Mouse (Mus musculus): ENCODE measurements around the gene Ldlrad3.

Ldlrad3 gene

DNA sequence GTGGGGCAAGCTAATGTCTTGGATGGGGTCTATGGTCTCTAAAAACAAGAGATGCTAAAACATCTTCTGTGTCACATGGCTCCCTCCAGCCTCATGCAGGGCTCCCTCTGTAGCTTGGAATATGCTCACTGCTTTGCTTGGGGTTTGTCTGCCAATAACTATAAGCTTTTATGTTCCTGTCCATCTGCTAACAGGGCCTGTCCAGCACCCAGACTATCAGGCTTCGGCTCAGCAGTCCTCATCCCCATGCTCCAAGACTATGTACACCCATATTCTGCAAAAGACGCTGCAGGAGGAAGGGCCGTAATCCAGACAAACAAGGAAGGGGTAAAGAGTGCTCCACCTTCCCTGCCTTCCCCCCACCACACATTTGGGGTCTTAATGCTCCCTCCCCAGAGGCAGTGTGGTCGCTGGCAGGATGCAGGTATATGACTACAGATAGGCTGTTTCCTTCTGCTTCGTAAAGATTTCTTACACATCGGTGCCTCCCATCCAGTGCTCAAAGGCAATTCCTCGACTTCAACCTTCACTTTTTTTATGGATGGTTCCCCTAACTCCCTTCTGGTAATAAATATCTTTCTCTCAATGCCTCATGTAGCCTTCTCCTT is 123.2 kb downstream of the Ldlrad3 start:
- in situ Hi-C loops (cut with MboI; ENCODE audit: low pct_unique_long_range_greater_than_20kb in 1 of 2, low sequenced_read_pairs in 2 of 2, unreplicated experiment in 1 of 2), result no loop called here

DNA sequence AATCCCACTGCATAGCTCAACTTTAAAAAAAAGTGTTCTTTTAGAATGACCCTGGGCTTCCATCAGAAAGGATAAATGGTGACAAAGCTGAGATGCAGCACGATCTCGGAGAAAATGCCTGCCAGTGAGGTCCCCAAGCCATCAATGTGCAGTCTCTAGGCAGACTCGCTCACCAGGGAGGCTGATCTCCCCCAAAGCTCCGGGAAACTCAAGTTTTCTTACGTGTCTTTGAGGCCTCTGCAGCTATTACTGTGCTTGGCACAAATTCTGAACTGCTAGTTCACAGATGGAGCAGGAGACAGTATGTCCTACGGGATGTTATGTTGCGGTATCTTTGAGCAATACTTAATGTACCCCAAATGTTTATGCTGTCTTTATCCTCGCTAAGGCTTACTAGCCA is 124.3 kb downstream of the Ldlrad3 start:
- in situ Hi-C loops (cut with MboI; ENCODE audit: low pct_unique_long_range_greater_than_20kb in 1 of 2, low sequenced_read_pairs in 2 of 2, unreplicated experiment in 1 of 2), result no loop called here

DNA sequence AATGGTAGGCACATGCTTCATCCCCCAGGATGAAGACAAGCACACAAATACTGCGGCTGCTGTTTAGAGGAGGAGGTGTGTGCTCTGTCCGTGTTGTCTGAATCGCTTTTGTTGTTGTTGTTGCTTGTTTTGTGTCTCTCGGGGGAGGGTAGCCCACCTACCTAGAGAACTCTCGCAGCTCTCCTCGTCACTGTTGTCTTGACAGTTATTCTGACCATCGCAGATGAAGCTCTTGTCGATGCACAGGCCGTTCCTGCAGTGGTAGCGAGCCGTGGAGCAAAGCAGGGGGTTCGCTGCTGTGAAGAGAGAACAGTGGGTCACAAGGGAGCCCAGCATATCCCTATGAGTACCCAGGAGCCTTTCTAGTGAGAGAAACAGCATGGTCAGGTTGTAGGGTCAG is 128.4 kb downstream of the Ldlrad3 start:
- in situ Hi-C loops (cut with MboI; ENCODE audit: low pct_unique_long_range_greater_than_20kb in 1 of 2, low sequenced_read_pairs in 2 of 2, unreplicated experiment in 1 of 2), result no loop called here

DNA sequence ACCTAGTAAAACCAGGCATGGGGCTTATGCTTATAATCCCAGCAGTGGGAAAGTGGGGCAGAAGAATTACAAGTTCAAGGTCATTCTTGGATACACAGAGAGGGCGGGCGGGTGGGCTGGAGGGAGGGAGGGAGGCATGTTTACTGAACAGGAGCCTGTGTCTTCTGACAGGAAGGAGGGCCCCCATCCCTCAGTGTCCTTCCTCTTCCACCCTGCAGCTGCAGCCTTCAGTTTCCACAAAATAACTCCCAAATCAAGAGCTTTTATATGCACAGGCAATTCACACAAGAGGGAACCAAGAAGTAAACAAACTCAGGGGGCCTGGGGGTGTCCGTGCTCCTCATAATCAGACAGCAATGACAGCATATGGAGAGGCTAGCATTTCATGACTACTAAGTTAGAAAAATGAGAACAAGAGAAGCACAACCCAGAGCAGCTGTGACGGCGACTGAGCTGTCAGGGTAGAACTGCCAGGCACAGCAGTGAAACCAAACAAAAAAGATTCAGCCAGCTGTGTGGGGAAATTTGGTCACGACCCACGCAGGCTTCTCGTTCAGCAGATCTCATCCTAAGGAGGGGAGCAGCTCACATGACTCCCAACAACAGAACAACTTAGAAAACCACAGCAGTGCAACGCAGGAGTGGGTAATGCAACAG is 129.0 kb downstream of the Ldlrad3 start:
- in situ Hi-C loops (cut with MboI; ENCODE audit: low pct_unique_long_range_greater_than_20kb in 1 of 2, low sequenced_read_pairs in 2 of 2, unreplicated experiment in 1 of 2), result no loop called here

DNA sequence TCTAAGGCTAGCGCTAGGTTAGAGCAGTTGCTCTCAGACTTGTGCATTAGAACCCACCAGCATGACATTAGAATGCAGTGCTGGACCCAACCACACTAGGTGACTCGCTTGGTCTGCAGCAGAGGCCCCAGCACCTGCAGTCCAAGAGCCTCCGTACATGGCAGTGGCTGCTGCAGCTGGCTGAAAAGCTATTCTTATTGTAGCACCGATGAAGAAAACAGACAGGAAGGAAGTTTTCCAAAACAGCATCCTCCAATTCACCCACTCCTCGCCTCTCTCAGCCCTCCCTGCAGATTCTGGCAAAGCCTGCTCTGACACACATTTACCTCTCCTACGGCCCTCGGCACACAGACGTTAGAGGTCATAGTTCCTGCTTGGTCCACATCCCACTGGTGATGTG is 130.0 kb downstream of the Ldlrad3 start:
- in situ Hi-C loops (cut with MboI; ENCODE audit: low pct_unique_long_range_greater_than_20kb in 1 of 2, low sequenced_read_pairs in 2 of 2, unreplicated experiment in 1 of 2), result no loop called here

DNA sequence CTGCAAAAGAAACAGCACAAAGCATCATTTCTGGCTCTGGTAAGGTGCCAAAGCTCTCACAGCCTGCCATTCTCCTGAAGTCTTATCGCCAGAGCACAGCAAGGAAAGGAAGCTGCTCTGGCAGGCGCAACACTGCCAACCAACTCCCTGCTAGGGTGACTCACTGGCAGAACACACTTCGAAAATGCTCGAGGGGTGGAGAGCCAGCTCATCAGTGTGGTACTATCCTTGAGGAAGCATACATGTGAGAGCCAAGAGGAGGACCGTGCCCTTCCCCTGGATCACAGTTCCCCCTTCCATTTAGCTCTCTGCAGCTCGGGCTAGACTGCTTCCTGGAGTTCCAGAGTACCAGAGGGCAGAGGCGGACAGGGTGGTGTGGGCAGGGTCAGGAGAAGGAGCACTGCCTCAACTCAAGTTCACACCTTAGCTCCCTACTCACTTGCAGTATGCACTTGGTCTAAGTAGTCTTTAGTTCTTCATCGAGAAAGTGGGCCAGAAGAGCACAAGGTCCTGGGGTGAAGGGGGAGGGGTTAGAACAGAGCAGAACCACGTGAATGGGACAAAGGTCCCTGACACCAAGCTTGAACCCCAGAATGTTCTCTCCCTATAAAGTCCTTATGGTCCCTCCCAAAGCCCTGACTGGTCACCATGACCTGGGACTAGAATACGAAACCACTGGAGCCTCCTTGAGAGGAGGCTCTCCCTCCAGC is 133.1 kb downstream of the Ldlrad3 start:
- in situ Hi-C loops (cut with MboI; ENCODE audit: low pct_unique_long_range_greater_than_20kb in 1 of 2, low sequenced_read_pairs in 2 of 2, unreplicated experiment in 1 of 2), result no loop called here

DNA sequence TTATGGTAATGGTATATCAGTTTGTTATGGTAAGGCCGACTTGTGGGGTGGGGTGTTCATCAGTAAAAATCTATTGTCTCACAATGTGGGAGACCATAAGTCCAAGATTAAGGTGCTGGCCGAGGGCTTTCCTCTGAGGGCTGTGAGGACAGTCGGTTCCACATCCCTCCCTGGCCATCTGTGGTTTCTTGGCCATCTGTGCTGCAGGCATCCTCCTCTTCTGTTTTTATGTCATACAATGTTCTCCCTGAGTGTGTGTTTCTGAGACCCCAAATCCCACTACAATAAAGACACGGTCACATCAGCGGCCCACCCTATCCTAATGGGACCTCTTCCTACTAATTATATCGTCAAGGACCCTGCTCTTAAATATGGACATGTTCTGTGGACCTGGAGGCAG is 133.8 kb downstream of the Ldlrad3 start:
- in situ Hi-C loops (cut with MboI; ENCODE audit: low pct_unique_long_range_greater_than_20kb in 1 of 2, low sequenced_read_pairs in 2 of 2, unreplicated experiment in 1 of 2), result no loop called here

DNA sequence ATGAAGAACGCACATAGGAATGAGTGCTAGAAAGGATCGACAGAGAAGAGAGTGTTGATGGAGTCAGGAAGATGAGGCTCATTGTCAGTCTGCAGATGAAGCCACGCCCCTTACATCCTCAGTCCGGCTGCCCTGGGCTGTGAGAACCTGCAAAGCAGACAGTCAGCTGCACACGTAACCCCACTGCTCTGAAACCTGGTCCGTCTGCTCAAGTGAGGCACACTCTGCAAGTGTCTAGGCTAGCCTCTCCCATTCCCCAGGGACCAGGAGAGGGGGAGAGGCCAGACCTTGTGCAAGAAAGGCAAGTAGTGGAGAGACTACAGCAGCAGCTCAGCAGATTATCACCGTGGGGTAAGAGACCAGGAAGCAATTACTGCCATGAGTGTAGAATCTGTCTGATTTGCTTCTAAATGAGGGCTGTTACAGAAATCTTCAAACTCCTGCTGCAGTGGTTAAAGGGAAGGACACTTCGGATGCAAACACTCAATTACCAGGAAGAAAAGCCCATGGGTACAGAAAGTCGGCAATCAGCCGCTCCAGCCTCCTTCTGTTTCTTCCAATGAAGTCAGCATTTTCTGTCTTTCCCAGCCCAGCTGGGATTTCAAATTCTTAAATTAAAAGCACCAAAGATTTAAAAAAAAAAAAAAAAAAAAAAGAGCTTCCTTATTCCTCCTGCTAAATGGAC is 136.2 kb downstream of the Ldlrad3 start:
- in situ Hi-C loops (cut with MboI; ENCODE audit: low pct_unique_long_range_greater_than_20kb in 1 of 2, low sequenced_read_pairs in 2 of 2, unreplicated experiment in 1 of 2), result no loop called here

DNA sequence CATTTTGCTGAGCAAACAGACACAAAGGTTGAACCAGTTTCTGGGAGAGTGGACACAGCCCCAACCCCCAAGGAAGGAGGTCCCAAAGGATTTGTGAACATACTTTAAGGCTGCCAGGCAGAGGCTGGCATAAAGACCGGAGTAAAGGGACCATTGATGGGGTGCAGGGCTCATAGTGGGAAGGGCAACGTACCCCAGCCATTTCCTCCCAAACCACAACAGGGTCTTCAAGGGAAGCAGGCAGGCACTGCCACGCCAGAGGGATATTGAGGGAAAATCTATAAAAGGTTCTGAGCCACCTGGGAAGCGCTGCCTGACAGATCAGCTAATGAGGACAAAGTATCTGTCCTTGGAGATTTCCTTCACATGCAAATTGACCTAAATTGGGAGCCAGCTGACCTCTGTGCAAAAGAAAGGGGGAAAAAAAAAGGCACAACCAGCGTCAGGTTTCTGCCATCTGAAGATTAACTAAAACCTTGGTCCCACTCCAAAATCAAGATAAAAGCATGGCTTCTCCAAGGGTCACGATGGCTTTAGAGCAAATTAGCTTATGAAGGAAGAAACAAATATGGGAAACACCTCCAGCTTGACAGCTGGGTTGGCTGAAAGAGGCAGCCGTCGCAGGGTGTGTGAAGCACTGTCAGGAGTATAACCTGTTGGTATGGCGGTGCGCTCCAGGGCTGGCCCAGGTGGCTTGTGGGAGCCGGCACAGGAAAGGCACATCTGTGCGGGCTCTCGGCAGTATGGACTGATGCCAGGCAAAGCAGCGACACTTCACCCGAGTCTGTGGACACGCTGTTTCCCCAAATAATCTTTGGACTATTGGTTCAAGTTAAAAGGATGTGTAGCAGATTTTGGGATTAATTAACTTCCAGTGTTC is 137.6 kb downstream of the Ldlrad3 start:
- in situ Hi-C loops (cut with MboI; ENCODE audit: low pct_unique_long_range_greater_than_20kb in 1 of 2, low sequenced_read_pairs in 2 of 2, unreplicated experiment in 1 of 2), result no loop called here

DNA sequence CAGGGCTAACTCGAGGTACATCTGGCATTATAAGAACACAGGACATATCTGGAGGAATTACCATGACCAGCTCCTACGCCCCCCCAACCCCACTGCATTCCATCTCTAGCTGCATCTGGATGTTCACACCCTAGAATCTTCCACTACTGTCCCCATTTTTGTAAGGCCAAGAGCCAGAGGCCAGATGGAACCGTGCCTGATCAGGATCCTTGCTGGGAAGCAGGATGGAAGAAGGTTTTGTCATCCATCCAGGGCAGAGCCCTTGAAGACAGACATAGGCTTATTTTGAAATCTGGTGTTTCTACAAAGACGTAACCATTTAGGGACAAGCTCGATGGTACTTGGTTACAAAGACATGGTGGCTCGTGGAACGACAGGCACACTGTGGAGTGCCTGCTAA is 139.7 kb downstream of the Ldlrad3 start:
- in situ Hi-C loops (cut with MboI; ENCODE audit: low pct_unique_long_range_greater_than_20kb in 1 of 2, low sequenced_read_pairs in 2 of 2, unreplicated experiment in 1 of 2), result no loop called here

DNA sequence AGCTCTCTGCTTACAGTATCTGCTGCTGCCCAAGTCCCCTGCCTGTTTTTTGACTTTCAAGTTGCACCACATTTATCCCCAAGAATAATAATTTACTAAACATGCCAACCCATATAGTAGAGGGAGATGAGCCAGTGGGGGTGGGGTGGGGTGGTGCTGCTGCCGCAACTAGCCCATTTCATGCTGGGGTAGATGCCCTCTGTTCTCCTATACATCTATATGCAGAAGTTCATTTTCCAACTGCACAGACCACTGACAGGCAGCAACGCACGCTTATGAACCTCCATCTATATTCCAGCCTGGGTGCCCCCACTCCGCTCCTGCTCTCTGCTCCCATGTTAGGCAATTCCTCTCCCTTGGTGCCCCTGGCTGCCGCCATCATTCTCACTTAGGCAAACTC is 145.7 kb downstream of the Ldlrad3 start:
- in situ Hi-C loops (cut with MboI; ENCODE audit: low pct_unique_long_range_greater_than_20kb in 1 of 2, low sequenced_read_pairs in 2 of 2, unreplicated experiment in 1 of 2), result no loop called here

DNA sequence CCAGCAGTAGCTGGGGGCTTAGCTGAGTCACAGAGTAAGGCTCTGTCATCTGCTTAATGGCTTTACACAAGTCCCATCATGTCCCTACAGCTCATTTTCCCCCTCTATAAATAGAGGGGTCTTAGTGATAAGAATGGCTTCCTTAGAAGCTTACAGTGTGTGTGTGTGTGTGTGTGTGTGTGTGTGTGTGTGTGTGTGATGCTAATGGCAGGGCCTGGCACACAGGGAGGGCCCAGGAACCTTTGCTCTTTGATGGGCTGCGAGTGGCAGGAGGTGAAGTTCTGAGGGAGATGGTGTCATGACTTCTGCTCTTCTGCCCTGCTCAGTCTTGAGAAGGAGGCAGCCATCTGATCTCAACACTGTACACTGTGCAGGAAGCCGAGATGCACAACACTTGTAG is 146.2 kb downstream of the Ldlrad3 start:
- in situ Hi-C loops (cut with MboI; ENCODE audit: low pct_unique_long_range_greater_than_20kb in 1 of 2, low sequenced_read_pairs in 2 of 2, unreplicated experiment in 1 of 2), result no loop called here

DNA sequence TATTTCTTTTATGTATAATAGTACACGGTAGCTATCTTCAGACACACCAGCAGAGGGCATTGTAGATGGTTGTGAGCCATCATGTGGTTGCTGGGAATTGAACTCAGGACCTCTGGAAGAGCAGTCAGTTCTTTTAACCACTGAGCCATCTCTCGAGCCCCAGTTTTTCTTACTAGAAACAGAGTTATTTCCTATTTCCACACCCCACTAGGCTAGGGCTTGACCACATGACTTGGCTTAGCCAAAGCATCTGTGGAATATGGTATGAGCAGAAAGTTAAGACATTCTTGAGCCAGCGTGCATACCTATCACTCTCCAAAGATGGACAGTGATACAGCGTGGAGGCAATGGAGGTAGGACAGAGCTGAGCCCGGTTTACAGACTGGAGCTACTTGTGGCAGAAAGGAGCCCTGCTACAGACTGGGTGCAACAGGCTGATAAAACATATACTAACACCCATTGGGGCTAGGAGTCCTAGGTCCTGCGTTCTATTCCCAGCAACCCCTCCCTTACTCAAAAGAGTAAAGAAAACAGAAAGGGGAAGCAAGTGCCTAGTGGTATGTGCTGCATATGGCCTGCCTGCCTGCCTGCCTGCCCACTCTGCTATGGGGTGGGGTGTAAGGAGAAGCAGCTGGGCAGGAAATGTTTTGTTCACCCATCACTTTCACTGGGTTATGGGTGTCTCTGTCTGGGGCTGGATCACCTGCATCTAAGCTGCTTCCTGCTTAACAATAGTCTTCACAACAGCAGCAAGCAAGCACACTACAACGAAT is 147.1 kb downstream of the Ldlrad3 start:
- in situ Hi-C loops (cut with MboI; ENCODE audit: low pct_unique_long_range_greater_than_20kb in 1 of 2, low sequenced_read_pairs in 2 of 2, unreplicated experiment in 1 of 2), result no loop called here

DNA sequence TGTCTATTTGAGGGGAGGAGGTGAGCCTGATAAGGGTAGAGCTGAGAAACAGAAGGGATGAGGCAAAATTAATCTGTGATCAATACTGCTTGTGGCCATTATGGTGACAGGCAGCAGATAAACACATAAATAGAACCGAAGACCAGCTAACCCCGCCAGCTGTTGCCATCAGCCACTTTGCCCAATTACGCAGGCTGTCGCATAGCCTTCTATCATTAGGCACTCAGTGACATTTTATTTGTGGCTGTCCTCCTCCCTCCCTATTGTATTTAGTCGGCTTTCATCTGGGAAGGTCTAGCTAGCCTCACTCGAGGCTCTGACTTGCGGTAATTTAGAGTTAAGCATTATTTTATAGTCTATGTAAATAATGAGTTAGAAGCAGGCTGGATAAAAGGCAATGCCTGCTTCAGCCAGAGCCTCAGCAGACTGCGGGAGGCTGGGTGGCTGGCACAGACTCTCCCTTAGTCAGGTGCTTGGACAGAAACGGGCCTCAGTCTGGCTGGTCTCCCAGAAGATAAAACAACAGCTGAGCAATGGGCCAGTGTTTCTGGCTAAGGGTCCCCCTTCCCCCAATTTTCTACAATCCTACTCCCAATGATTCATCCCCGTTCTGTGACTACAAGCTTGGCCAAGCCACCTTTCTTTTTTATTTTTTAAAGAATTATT is 147.8 kb downstream of the Ldlrad3 start:
- in situ Hi-C loops (cut with MboI; ENCODE audit: low pct_unique_long_range_greater_than_20kb in 1 of 2, low sequenced_read_pairs in 2 of 2, unreplicated experiment in 1 of 2), result no loop called here

DNA sequence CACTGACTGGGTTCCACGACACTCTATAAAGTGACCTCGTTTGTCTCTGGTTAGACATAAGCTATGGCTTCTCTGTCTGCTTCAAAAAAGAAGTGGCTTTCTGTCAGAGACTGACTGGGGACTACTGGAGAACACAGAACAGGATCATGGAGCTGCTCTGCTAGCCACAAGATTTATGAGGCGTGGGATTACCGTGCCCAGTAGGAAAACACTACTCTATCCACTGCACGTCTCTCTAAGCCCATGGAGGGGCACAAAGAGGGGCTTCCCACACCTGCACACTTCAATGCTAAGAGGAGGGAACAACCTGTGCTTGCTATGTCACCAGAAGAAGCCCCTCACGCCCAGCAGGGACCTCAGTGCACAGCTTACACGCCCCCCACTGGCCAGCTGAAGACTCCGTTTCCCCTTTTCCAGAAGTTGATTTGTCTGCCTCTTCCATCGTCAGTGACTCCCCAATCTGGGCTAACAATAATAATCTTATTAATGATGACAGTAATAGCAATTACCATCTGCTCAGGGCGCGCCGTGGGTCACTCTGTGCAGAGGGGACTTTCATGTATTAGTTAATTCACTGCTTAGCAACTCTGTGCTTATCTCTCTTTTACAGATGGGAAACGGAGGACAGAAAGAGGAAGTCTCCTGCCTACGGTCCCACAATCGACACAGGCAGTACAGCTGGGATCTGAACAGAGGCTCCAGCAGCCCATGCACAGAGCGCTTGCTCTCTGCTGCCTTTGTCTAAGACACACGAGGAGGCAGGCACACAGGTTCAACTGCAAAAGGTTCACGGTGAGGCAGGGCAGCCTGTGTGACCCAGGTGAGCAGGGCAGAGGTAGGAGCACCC is 149.3 kb downstream of the Ldlrad3 start:
- in situ Hi-C loops (cut with MboI; ENCODE audit: low pct_unique_long_range_greater_than_20kb in 1 of 2, low sequenced_read_pairs in 2 of 2, unreplicated experiment in 1 of 2), result no loop called here

DNA sequence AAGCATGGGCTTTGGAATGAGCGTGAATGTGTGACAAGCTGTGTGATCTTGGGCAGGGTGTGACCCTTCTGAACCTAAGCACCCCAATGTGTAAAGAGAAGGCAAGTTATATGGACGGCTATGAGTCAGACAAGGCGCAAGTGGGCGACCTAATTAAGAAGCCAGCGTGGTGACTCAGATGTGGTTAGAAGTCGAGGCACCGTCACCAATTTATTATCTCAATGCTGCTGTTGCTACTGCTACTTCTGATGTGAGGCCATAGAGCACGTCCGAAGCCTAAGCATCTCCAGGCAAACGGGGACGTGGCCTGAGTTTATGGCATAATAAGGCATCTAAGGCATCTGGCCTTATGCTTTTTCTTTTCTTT is 151.7 kb downstream of the Ldlrad3 start:
- in situ Hi-C loops (cut with MboI; ENCODE audit: low pct_unique_long_range_greater_than_20kb in 1 of 2, low sequenced_read_pairs in 2 of 2, unreplicated experiment in 1 of 2), result no loop called here

All from mouse embryonic stem cell (cell line).